Mouse (Mus musculus) c-Kit-positive CD71-positive TER-119-positive erythroid progenitor cells, embryonic 14.5 days (primary cell): Measurements from ENCODE around the gene Brd1.
"Not testable (repeated sequence)": the region's sequence is repeated elsewhere in the genome, so short reads cannot be mapped to it uniquely, and the experiment has no call there.

Experiments
- DNase-seq: peaks from one replicate; pipeline ENCODE4 v3.0.0-alpha.2; 2013; ENCODE audit warnings: low spot score

Brd1 gene

GRCm38 (mm10) chr15:88730717-88731116 is 3.3 kb downstream of the Brd1 start:
- no peak for DNase-seq

- DNase-seq, result no peak
Measured at GRCm38 (mm10) chr15:88727204-88727603, 6.8 kb downstream of the Brd1 start.

GRCm38 (mm10) chr15:88725036-88725435 is 9.0 kb downstream of the Brd1 start:
- DNase-seq, result no peak

- DNase-seq, result no peak
Measured at GRCm38 (mm10) chr15:88724311-88724710, 9.7 kb downstream of the Brd1 start.

- no peak for DNase-seq
Measured at GRCm38 (mm10) chr15:88723205-88723604, 10.8 kb downstream of the Brd1 start.

- DNase-seq, result no peak
Measured at GRCm38 (mm10) chr15:88717239-88717638, 16.8 kb downstream of the Brd1 start.

- DNase-seq, result no peak
Measured at GRCm38 (mm10) chr15:88716350-88716749, 17.7 kb downstream of the Brd1 start.

GRCm38 (mm10) chr15:88714021-88714589 is 19.9 kb downstream of the Brd1 start:
- no peak for DNase-seq

GRCm38 (mm10) chr15:88712501-88712900 is 21.5 kb downstream of the Brd1 start:
- no peak for DNase-seq

- DNase-seq, result no peak
Measured at GRCm38 (mm10) chr15:88709878-88710277, 24.2 kb downstream of the Brd1 start.

GRCm38 (mm10) chr15:88708657-88709511 is 25.1 kb downstream of the Brd1 start:
- no peak for DNase-seq

GRCm38 (mm10) chr15:88708204-88708603 is 25.8 kb downstream of the Brd1 start:
- no peak for DNase-seq

- not testable (repeated sequence) for DNase-seq
Measured at GRCm38 (mm10) chr15:88706987-88707386, 27.0 kb downstream of the Brd1 start.

- DNase-seq, result no peak
Measured at GRCm38 (mm10) chr15:88706320-88706719, 27.7 kb downstream of the Brd1 start.

GRCm38 (mm10) chr15:88704284-88704683 is 29.7 kb downstream of the Brd1 start:
- no peak for DNase-seq

GRCm38 (mm10) chr15:88702501-88702900 is 31.5 kb downstream of the Brd1 start:
- DNase-seq, result no peak

- DNase-seq, result no peak
Measured at GRCm38 (mm10) chr15:88700759-88701158, 33.3 kb downstream of the Brd1 start.

GRCm38 (mm10) chr15:88699508-88699907 is 34.5 kb downstream of the Brd1 start:
- DNase-seq, result no peak

GRCm38 (mm10) chr15:88697586-88697985 is 36.4 kb downstream of the Brd1 start:
- no peak for DNase-seq

GRCm38 (mm10) chr15:88696055-88696454 is 38.0 kb downstream of the Brd1 start:
- no peak for DNase-seq

GRCm38 (mm10) chr15:88694033-88694432 is 40.0 kb downstream of the Brd1 start:
- DNase-seq, result no peak

- DNase-seq, result no peak
Measured at GRCm38 (mm10) chr15:88692720-88693119, 41.3 kb downstream of the Brd1 start.

GRCm38 (mm10) chr15:88691129-88691528 is 42.9 kb downstream of the Brd1 start:
- DNase-seq, result no peak

- DNase-seq, result no peak
Measured at GRCm38 (mm10) chr15:88688120-88688519, 45.9 kb downstream of the Brd1 start.
